Mouse (Mus musculus) neural tube, embryonic 12.5 days (tissue): ENCODE data around the gene Mlh3. TPM values are rescaled to one million over a fixed set of nuclear protein-coding genes. Genes with fewer than 3 reads are reported as not detected.

Source experiments
- ATAC-seq: fragments of 200-750 bp; cut with Nextera tagmentation; 2 replicates; pipeline ENCODE4 v1.8.0; 2017; ENCODE audit warnings: low read depth, mild to moderate bottlenecking, moderate TSS enrichment, moderate library complexity; ENCODE audit not compliant: low FRiP score
- H3K27ac ChIP-seq: fragments of 300-500 bp; sonication (generic); 2 replicates; pipeline ENCODE4 v1.5.1; 2016
- H3K27me3 ChIP-seq: fragments of 300-500 bp; sonication (generic); replicated peaks from 2 replicates; pipeline ENCODE4 v1.6.1; 2016; ENCODE audit warnings: mild to moderate bottlenecking
- H3K36me3 ChIP-seq: fragments of 300-500 bp; sonication (generic); 2 replicates; pipeline ENCODE4 v1.6.1; 2016; ENCODE audit warnings: mild to moderate bottlenecking
- H3K4me1 ChIP-seq: fragments of 300-500 bp; sonication (generic); 2 replicates; pipeline ENCODE4 v1.6.1; 2016
- H3K4me2 ChIP-seq: fragments of 300-500 bp; sonication (generic); replicated peaks from 2 replicates; pipeline ENCODE4 v1.6.1; 2016; ENCODE audit warnings: mild to moderate bottlenecking
- H3K4me3 ChIP-seq: fragments of 300-500 bp; sonication (generic); 2 replicates; pipeline ENCODE4 v1.5.1; 2016
- H3K9ac ChIP-seq: fragments of 300-500 bp; sonication (generic); 2 replicates; pipeline ENCODE4 v1.6.1; 2016; ENCODE audit warnings: mild to moderate bottlenecking
- H3K9me3 ChIP-seq: fragments of 300-500 bp; sonication (generic); 2 replicates; pipeline ENCODE4 v1.6.1; 2016; ENCODE audit warnings: mild to moderate bottlenecking
- WGBS: fragments of 180-500 bp; shearing (Covaris S2); methylation state at CpG from one replicate; pipeline ENCODE4 v1.1.7; 2016; 5-methylcytosine and 5-hydroxymethylcytosine counted together
- microRNA-seq: library from miRNA; unstranded; fragments of <30 nt; microRNA quantifications from one replicate; pipeline ENCODE4, GENCODE M21; 2017
- polyA plus RNA-seq: library from polyadenylated mRNA; unstranded; fragments of >200 nt; fragmentation: Nextera tagmentation; extraction: Ambion mirVana; gene quantifications from 2 replicates; pipeline ENCODE4 v1.2.1, GENCODE M21; 2016

Gene Mlh3
- polyA plus RNA-seq, 1 experiment from 2014 or later = 9.0 TPM

DNA sequence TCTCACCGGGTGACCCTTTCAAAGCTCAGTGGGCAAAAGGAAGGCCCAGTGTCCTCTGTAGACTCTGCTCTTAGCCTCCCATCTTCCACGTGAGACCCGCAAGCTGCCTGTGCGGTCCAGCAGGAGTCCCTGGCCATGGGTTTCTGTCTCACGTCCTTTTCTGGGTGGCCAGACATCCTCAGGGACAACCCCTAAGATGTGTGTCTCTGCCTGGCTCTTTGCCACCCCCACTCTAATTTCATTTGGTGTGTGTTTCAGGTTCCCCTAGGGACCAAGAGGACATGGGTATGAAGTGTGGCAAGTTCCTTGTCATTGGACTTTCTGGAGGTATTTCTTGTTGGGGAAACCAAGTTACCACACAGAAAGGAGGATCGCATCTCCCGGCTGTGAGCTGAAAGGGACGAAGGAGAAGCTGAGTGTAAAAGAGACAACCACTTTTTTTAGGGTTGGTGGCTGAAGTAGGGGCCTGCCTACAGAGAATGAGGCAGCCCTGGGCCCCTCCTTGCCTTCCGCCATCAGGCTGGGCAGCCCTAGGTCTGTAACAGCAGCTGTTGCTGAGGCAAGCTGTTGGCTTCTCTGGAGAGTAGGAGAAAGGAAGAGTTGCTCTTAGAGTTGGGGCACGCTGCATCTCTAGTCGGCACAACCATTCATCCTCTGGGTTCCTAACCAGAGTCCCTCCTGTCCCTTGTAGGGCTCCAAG, 76.3 kb downstream of the Mlh3 start:
- WGBS = 89% methylated on average over 11 of the region's 11 CpGs
- no peak overlapping the region for H3K9ac ChIP-seq
- no peaks in the 10 kb centered on the region for H3K27me3 ChIP-seq
- no peak for ATAC-seq
- no peak overlapping the region for H3K4me3 ChIP-seq
- no peak overlapping the region for H3K27ac ChIP-seq
- H3K36me3 ChIP-seq = no peaks in the 10 kb centered on the region
- no peaks in the 10 kb centered on the region for H3K9me3 ChIP-seq
- peaks cover 30% of the 10 kb centered on the region for H3K4me1 ChIP-seq
- no peak overlapping the region for H3K4me2 ChIP-seq

DNA sequence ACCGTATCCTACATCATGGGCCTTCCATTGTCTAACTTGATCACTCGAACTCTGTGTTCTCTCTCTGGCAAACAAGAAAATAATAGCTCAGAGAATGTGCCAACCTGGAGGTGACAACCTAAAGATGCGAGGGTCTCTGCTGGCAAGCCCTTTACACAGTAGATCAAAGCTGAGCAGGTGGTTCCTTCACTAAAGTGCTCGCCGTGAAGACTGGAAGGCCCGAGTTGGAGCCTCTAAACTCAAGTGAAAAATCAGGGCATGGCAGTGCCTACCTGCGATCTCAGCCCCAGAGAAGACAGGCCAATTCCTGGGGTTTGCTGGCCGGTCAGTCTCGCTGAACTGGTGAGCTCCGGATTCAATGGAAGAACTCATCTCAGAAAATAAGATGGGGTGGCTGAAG, 77.3 kb downstream of the Mlh3 start:
- no peak for ATAC-seq
- no peaks in the 10 kb centered on the region for H3K27me3 ChIP-seq
- 81% methylated on average over 10 of the region's 10 CpGs for WGBS
- H3K4me2 ChIP-seq = no peak overlapping the region
- H3K36me3 ChIP-seq = no peaks in the 10 kb centered on the region
- no peak overlapping the region for H3K4me3 ChIP-seq
- H3K9me3 ChIP-seq = no peaks in the 10 kb centered on the region
- peaks cover 30% of the 10 kb centered on the region for H3K4me1 ChIP-seq
- H3K27ac ChIP-seq = no peak overlapping the region
- H3K9ac ChIP-seq = no peak overlapping the region

DNA sequence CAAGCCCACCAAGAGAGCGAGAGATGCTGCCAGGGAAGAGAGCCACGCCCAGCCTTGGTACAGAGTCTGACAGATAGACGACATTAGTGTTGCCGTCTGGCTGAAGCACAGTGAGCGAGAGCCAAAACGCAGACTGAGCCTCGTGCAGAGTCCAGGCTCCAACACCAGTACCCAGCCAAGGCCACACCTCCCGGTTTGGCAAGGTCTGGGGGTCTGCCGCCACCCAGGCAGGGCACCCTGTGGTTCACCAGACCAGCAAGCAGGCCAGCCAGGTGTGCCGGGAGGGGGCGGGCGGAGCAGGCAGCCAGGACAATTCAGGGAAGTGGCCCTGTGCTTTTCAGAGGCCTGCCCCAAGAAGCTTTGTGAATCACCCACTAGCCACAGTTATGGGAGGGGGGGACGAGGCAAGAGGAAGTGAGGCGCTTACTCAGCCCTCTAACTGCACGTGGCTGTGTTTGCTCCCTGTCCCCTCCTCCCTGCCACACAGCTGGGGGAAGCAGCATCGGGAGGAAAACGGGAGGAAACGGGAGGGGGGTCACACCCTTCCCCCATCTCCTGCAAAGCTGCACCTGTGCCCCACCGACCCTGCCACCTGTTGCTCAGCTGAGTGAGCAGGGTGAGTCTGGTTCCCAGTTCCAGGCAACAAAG, 77.8 kb downstream of the Mlh3 start:
- WGBS = 33% methylated on average over 19 of the region's 19 CpGs
- Histone ChIP-seq H3K4me1 (peaks cover 26% of the 10 kb centered on the region), H3K4me2 (no peak overlapping the region), H3K4me3 (no peak overlapping the region), H3K27me3 (no peaks in the 10 kb centered on the region), H3K9ac (no peak overlapping the region), H3K27ac (no peak overlapping the region), H3K36me3 (no peaks in the 10 kb centered on the region), H3K9me3 (no peaks in the 10 kb centered on the region)
- no peak for ATAC-seq

DNA sequence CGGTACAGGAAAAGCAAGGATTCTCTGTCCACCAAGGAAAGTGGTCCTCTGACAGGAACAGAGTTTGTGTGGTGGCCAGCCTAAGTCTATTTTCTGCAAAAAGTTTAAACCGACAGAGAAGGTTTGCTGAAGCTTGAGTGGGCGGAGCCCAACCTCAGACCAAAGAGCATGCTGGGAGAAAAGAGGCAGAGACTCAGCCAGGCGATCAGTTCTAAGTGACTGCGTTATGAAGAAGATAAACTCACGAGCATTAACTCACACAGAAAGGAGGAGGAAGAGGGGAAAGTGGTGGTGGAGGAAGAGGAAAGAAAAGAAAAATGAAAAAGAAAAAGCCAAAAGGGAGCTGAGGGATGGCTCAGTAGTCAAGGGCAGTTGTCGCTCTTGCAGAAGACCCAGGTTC, 80.1 kb downstream of the Mlh3 start:
- Histone ChIP-seq H3K27ac (no peak overlapping the region), H3K36me3 (no peaks in the 10 kb centered on the region), H3K4me1 (peaks cover 18% of the 10 kb centered on the region), H3K4me2 (no peak overlapping the region), H3K9ac (no peak overlapping the region), H3K9me3 (no peaks in the 10 kb centered on the region), H3K27me3 (no peaks in the 10 kb centered on the region), H3K4me3 (no peak overlapping the region)
- WGBS = 87% methylated on average over 7 of the region's 7 CpGs
- ATAC-seq = no peak

DNA sequence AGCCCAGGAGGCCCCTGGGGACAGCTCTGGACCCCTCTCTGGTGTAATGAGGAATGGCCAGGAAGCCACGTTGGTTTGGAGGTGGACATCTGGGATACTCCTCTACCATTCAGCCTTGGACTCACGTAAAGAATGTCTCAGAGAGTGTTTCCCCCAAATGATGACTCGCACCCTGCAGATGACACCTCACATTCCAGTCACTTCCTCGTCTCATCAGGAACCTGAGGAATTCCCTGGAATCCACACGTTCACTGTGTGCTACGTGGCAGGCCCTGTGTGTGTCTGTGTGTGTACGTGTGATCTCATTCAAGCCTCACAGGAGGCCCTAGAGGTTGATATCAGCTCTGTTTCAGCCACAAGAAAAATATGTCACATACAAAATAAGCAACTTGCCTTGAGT, 84.0 kb downstream of the Mlh3 start:
- H3K36me3 ChIP-seq = no peaks in the 10 kb centered on the region
- no peaks in the 10 kb centered on the region for H3K9me3 ChIP-seq
- H3K4me3 ChIP-seq = no peak overlapping the region
- H3K27ac ChIP-seq = no peak overlapping the region
- H3K27me3 ChIP-seq = no peaks in the 10 kb centered on the region; the same call in 1 of the 2 replicates
- H3K4me1 ChIP-seq = peaks cover 18% of the 10 kb centered on the region
- ATAC-seq = no peak
- no peak overlapping the region for H3K9ac ChIP-seq
- WGBS = 78% methylated on average over 7 of the region's 7 CpGs
- H3K4me2 ChIP-seq = no peak overlapping the region

DNA sequence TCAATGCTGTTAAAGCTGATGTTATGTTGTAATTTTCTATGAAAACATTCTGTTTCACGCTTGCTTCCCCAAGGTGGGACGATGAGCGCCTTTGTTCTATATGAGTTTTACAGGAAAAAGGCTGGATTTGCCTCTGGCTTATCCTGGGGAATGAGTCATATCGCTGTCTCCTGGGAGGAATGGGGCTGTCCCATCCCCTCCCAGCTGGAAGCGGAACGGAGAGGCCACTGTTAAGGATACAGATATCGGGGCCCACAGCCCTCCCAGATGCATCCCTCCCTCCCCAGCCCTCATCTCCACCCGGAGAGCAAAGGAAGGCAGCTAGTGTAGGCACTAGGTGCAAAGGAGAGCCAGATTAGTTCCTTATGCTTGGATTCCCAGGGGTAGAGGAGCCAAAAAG, 84.6 kb downstream of the Mlh3 start:
- no peaks in the 10 kb centered on the region; the same call in 1 of the 2 replicates for H3K27me3 ChIP-seq
- ATAC-seq = no peak
- H3K4me1 ChIP-seq = peaks cover 20% of the 10 kb centered on the region
- 69% methylated on average over 8 of the region's 8 CpGs for WGBS
- no peaks in the 10 kb centered on the region for H3K9me3 ChIP-seq
- H3K36me3 ChIP-seq = no peaks in the 10 kb centered on the region
- H3K4me2 ChIP-seq = no peak overlapping the region
- H3K9ac ChIP-seq = no peak overlapping the region
- H3K27ac ChIP-seq = no peak overlapping the region
- H3K4me3 ChIP-seq = no peak overlapping the region

Small RNAs within 50 kb of the gene (microRNA-seq; reads per million reads assigned to microRNA genes)
- gene Mir6938 = not detected

Other genes with a start within 250 kb of the Mlh3 start
- gene Prox2, start 159.8 kb downstream of the Mlh3 start, polyA plus RNA-seq = 4.2 and 5.6 TPM in 2 replicates
- gene Dlst, start 159.8 kb downstream of the Mlh3 start, polyA plus RNA-seq = 114 and 116 TPM in 2 replicates
- gene Rps6kl1, start 119.3 kb downstream of the Mlh3 start, polyA plus RNA-seq = 13.3 and 14.6 TPM in 2 replicates
- gene Pgf, start 92.8 kb downstream of the Mlh3 start, polyA plus RNA-seq = 9.7 and 10.9 TPM in 2 replicates
- gene Eif2b2, start 51.1 kb downstream of the Mlh3 start, polyA plus RNA-seq = 92.5 and 107 TPM in 2 replicates
- 67.1 TPM in 2 replicates for gene Acyp1, start 17.8 kb upstream of the Mlh3 start, polyA plus RNA-seq
- gene Zc2hc1c, start 18.0 kb upstream of the Mlh3 start, polyA plus RNA-seq = 1.1 and 1.2 TPM in 2 replicates
- 21.3 and 23.7 TPM in 2 replicates for gene Nek9, start 68.8 kb upstream of the Mlh3 start, polyA plus RNA-seq
- gene Tmed10, start 104.2 kb upstream of the Mlh3 start, polyA plus RNA-seq = 230 and 234 TPM in 2 replicates
- gene Fos, start 203.3 kb upstream of the Mlh3 start, polyA plus RNA-seq = 1.2 and 2.2 TPM in 2 replicates